Mouse (Mus musculus): ENCODE measurements around the gene Vwa5a. TPM values are rescaled to one million over a fixed set of nuclear protein-coding genes. Genes with fewer than 3 reads are reported as not detected.

The Vwa5a gene
- total RNA-seq (2021) (10 to 100 TPM; 24.8 to 31.6 TPM), polyA plus RNA-seq (2012; rRNA removed) (13.3 and 27.1 TPM in 2 replicates)
- long read RNA-seq, full-length matches to known transcripts = 10 of 17 reads
- long read RNA-seq, partial matches to known transcripts = 2 of 17 reads
- long read RNA-seq, other reads (novel, unspliced or antisense) = 5 of 17 reads

GRCm38 (mm10) chr9:38718102-38718501 lies at the start of gene Vwa5a:
TSS of gene Vwa5a (plus strand) at chr9:38718268.
- peak within 1 kb of the TSS; percentile 75 for H3K4me3 ChIP-seq
- peak within 1 kb of the TSS; percentile 57 for H3K9ac ChIP-seq (ENCODE audit: low read depth, low read length)
- H3K4me1 ChIP-seq (ENCODE audit: control insufficient read depth, insufficient read depth, low read length) = peaks cover 4% of the 10 kb centered on the region
- intact Hi-C loops (cut with DNase I) = no loop called here
- H3K27me3 ChIP-seq (ENCODE audit: control insufficient read depth, insufficient read depth, low read length) = no peaks in the 10 kb centered on the region
- H3K79me2 ChIP-seq (replicated peaks; ENCODE audit: control insufficient read depth, insufficient read depth, low read length) = peaks cover 1% of the 10 kb centered on the region; the same call in 1 of the 2 replicates
- no peak for TF ChIP-seq CTCF (IDR thresholded peaks at IDR 0.05)
- peak; percentile 68 for TF ChIP-seq POLR2A (IDR thresholded peaks at IDR 0.05; ENCODE audit: insufficient read depth, low read depth, low read length)
- peak within 1 kb of the TSS; percentile 85 for H3K27ac ChIP-seq
- DNase-seq = no peak
- H3K36me3 ChIP-seq (ENCODE audit: control insufficient read depth, insufficient read depth, low read length) = peaks cover 10% of the 10 kb centered on the region
- WGBS = 0% methylated on average over 4 of the region's 4 CpGs

- WGBS = 66% methylated on average over 2 of the region's 2 CpGs
- Histone ChIP-seq H3K27ac (no peak overlapping the region), H3K79me2 (replicated peaks; ENCODE audit: control insufficient read depth, insufficient read depth, low read length) (no peaks in the 10 kb centered on the region), H3K9ac (ENCODE audit: low read depth, low read length) (no peak overlapping the region), H3K36me3 (ENCODE audit: control insufficient read depth, insufficient read depth, low read length) (no peaks in the 10 kb centered on the region), H3K4me1 (ENCODE audit: control insufficient read depth, insufficient read depth, low read length) (no peaks in the 10 kb centered on the region), H3K27me3 (ENCODE audit: control insufficient read depth, insufficient read depth, low read length) (no peaks in the 10 kb centered on the region), H3K4me3 (no peak overlapping the region)
- intact Hi-C loops (cut with DNase I) = no loop called here
- DNase-seq = no peak
- TF ChIP-seq EP300 (IDR thresholded peaks at IDR 0.05; ENCODE audit: insufficient read depth, low read depth, low read length) = no peak
- TF ChIP-seq POLR2A (IDR thresholded peaks at IDR 0.05; ENCODE audit: insufficient read depth, low read depth, low read length) = no peak
- no peak for TF ChIP-seq CTCF (IDR thresholded peaks at IDR 0.05)
These were observed 45.2 kb upstream of the Vwa5a start for GRCm38 (mm10) chr9:38672887-38673286.

GRCm38 (mm10) chr9:38674501-38674900 lies 43.6 kb upstream of the Vwa5a start, which contains the start of gene Olfr918:
TSS of gene Olfr918 (minus strand) at chr9:38674601.
- Histone ChIP-seq H3K4me3 (no peak within 1 kb of the TSS), H3K36me3 (ENCODE audit: control insufficient read depth, insufficient read depth, low read length) (no peaks in the 10 kb centered on the region), H3K9ac (ENCODE audit: low read depth, low read length) (no peak within 1 kb of the TSS), H3K27me3 (ENCODE audit: control insufficient read depth, insufficient read depth, low read length) (no peaks in the 10 kb centered on the region), H3K4me1 (ENCODE audit: control insufficient read depth, insufficient read depth, low read length) (no peaks in the 10 kb centered on the region), H3K27ac (no peak within 1 kb of the TSS), H3K79me2 (replicated peaks; ENCODE audit: control insufficient read depth, insufficient read depth, low read length) (no peaks in the 10 kb centered on the region)
- TF ChIP-seq EP300 (IDR thresholded peaks at IDR 0.05; ENCODE audit: insufficient read depth, low read depth, low read length) (no peak), POLR2A (IDR thresholded peaks at IDR 0.05; ENCODE audit: insufficient read depth, low read depth, low read length) (no peak), CTCF (IDR thresholded peaks at IDR 0.05) (no peak)
- intact Hi-C loops (cut with DNase I) = no loop called here
- 73% methylated on average over 2 of the region's 2 CpGs for WGBS
- no peak for DNase-seq

GRCm38 (mm10) chr9:38718927-38719441 lies 916 bp downstream of the Vwa5a start:
- Histone ChIP-seq H3K4me1 (ENCODE audit: control insufficient read depth, insufficient read depth, low read length) (peaks cover 4% of the 10 kb centered on the region), H3K36me3 (ENCODE audit: control insufficient read depth, insufficient read depth, low read length) (peaks cover 15% of the 10 kb centered on the region), H3K79me2 (replicated peaks; ENCODE audit: control insufficient read depth, insufficient read depth, low read length) (peaks cover 1% of the 10 kb centered on the region; the same call in 1 of the 2 replicates), H3K27ac (peak overlapping the region; percentile 85), H3K9ac (ENCODE audit: low read depth, low read length) (peak overlapping the region; percentile 57), H3K4me3 (peak overlapping the region; percentile 75), H3K27me3 (ENCODE audit: control insufficient read depth, insufficient read depth, low read length) (no peaks in the 10 kb centered on the region)
- TF ChIP-seq EP300 (IDR thresholded peaks at IDR 0.05; ENCODE audit: insufficient read depth, low read depth, low read length) (no peak), POLR2A (IDR thresholded peaks at IDR 0.05; ENCODE audit: insufficient read depth, low read depth, low read length) (no peak), CTCF (IDR thresholded peaks at IDR 0.05) (no peak)
- peak in 1 of 2 experiments; percentile 30 for DNase-seq
- intact Hi-C loops (cut with DNase I) = no loop called here
- 0% methylated on average over 3 of the region's 3 CpGs for WGBS

GRCm38 (mm10) chr9:38724044-38724443 lies 6.0 kb downstream of the Vwa5a start:
- TF ChIP-seq EP300 (IDR thresholded peaks at IDR 0.05; ENCODE audit: insufficient read depth, low read depth, low read length) = no peak
- intact Hi-C loops (cut with DNase I) = no loop called here
- peaks cover 4% of the 10 kb centered on the region for H3K4me1 ChIP-seq (ENCODE audit: control insufficient read depth, insufficient read depth, low read length)
- H3K27me3 ChIP-seq (ENCODE audit: control insufficient read depth, insufficient read depth, low read length) = no peaks in the 10 kb centered on the region
- H3K79me2 ChIP-seq (replicated peaks; ENCODE audit: control insufficient read depth, insufficient read depth, low read length) = peaks cover 1% of the 10 kb centered on the region; the same call in 1 of the 2 replicates
- WGBS = 97% methylated on average over 1 of the region's 1 CpGs
- no peak overlapping the region for H3K9ac ChIP-seq (ENCODE audit: low read depth, low read length)
- H3K4me3 ChIP-seq = no peak overlapping the region
- peaks cover 27% of the 10 kb centered on the region for H3K36me3 ChIP-seq (ENCODE audit: control insufficient read depth, insufficient read depth, low read length)
- no peak for DNase-seq
- H3K27ac ChIP-seq = no peak overlapping the region

GRCm38 (mm10) chr9:38728218-38728617 lies 10.2 kb downstream of the Vwa5a start:
- Histone ChIP-seq H3K4me3 (no peak overlapping the region), H3K27ac (no peak overlapping the region), H3K79me2 (replicated peaks; ENCODE audit: control insufficient read depth, insufficient read depth, low read length) (no peaks in the 10 kb centered on the region), H3K27me3 (ENCODE audit: control insufficient read depth, insufficient read depth, low read length) (no peaks in the 10 kb centered on the region), H3K9ac (ENCODE audit: low read depth, low read length) (no peak overlapping the region), H3K4me1 (ENCODE audit: control insufficient read depth, insufficient read depth, low read length) (no peaks in the 10 kb centered on the region), H3K36me3 (ENCODE audit: control insufficient read depth, insufficient read depth, low read length) (peaks cover 17% of the 10 kb centered on the region)
- intact Hi-C loops (cut with DNase I) = no loop called here
- TF ChIP-seq CTCF (IDR thresholded peaks at IDR 0.05) = no peak
- no peak for DNase-seq
- 79% methylated on average over 3 of the region's 3 CpGs for WGBS

Data from heart, adult 2 months (tissue).